ENCODE assay signal across 8 mouse cellular contexts in genomic region chr2:158159376-158160235, GRCm38 (mm10). TPM values are rescaled to one million over a fixed set of nuclear protein-coding genes. Genes with fewer than 3 reads are reported as not detected.
DNase-seq lines count a peak whose midpoint lies in the region; ATAC-seq and TF ChIP-seq lines count a peak whose summit lies in the region.

No protein-coding gene starts in this region.

- H3K36me3 ChIP-seq in intestine, embryonic 14.5 days (ENCODE audit: control insufficient read depth, insufficient read depth, low read length) = no peaks in the 10 kb centered on the region
- no peaks in the 10 kb centered on the region for H3K36me3 ChIP-seq in hindbrain, embryonic 16.5 days (ENCODE audit: control insufficient read depth, insufficient read depth, low read length)

- DNase-seq in CD4-positive, CD25-positive, alpha-beta regulatory T cell, adult 2 months (ENCODE audit: low read depth, low spot score) = peak; percentile 66
- no peak for DNase-seq in intestine, embryonic 14.5 days (ENCODE audit: low spot score)
- peak; percentile 71 for DNase-seq in lung, postnatal 36 days
- no peak for DNase-seq in testis, postnatal 14 days (ENCODE audit: low spot score)
- no peak for DNase-seq in gastrocnemius, postnatal 36 days
- no peak for DNase-seq in cerebellum, adult 2 months

- no peak for TF ChIP-seq POLR2A in cerebellum, adult 2 months (IDR thresholded peaks at IDR 0.05; ENCODE audit: borderline replicate concordance, insufficient read depth, low read length)

- no peaks in the 10 kb centered on the region for H3K9me3 ChIP-seq in intestine, embryonic 14.5 days (ENCODE audit: control insufficient read depth, low read length)
- no peaks in the 10 kb centered on the region for H3K9me3 ChIP-seq in hindbrain, embryonic 16.5 days (ENCODE audit: control insufficient read depth, low read length)

- H3K4me3 ChIP-seq in brown adipose tissue, adult 24 weeks (ENCODE audit: insufficient read depth, low read depth, low read length) = peak overlapping the region; percentile 31
- no peak overlapping the region for H3K4me3 ChIP-seq in intestine, embryonic 14.5 days (ENCODE audit: low read depth, low read length)
- H3K4me3 ChIP-seq in cerebellum, adult 2 months (replicated peaks; ENCODE audit: insufficient read depth, low read depth, low read length) = no peak overlapping the region
- H3K4me3 ChIP-seq in hindbrain, embryonic 16.5 days (ENCODE audit: low read length) = no peak overlapping the region

- TF ChIP-seq CTCF in cerebellum, adult 2 months (IDR thresholded peaks at IDR 0.05; ENCODE audit: borderline replicate concordance, insufficient read depth, low read depth, low read length) = no peak

- peak; percentile 64 for ATAC-seq in intestine, embryonic 14.5 days (replicated peaks; ENCODE audit: low FRiP score, low TSS enrichment, low read depth)
- ATAC-seq in hindbrain, embryonic 16.5 days = no peak

- no peak overlapping the region for H3K9ac ChIP-seq in intestine, embryonic 14.5 days (ENCODE audit: low read length)
- no peak overlapping the region for H3K9ac ChIP-seq in hindbrain, embryonic 16.5 days (ENCODE audit: low read depth, low read length)

- 32% methylated on average over 7 of the region's 7 CpGs for WGBS in intestine, embryonic 14.5 days
- 49% methylated on average over 7 of the region's 7 CpGs for WGBS in cerebellum, adult 2 months
- WGBS in hindbrain, embryonic 16.5 days = 36% methylated on average over 7 of the region's 7 CpGs

- intact Hi-C loops in gastrocnemius, postnatal 36 days (cut with DNase I) = no loop called here

- peaks cover 7% of the 10 kb centered on the region; the same call in 1 of the 2 replicates for H3K4me1 ChIP-seq in brown adipose tissue, adult 24 weeks (ENCODE audit: control insufficient read depth, insufficient read depth, insufficient read length, low read length)
- peaks cover 12% of the 10 kb centered on the region; the same call in 1 of the 2 replicates for H3K4me1 ChIP-seq in intestine, embryonic 14.5 days (replicated peaks; ENCODE audit: control insufficient read depth, insufficient read depth, low read length)
- H3K4me1 ChIP-seq in cerebellum, adult 2 months (ENCODE audit: control insufficient read depth, insufficient read depth, low read length) = no peaks in the 10 kb centered on the region
- H3K4me1 ChIP-seq in hindbrain, embryonic 16.5 days (ENCODE audit: control insufficient read depth, insufficient read depth, low read depth, low read length) = no peaks in the 10 kb centered on the region

- no peaks in the 10 kb centered on the region for H3K27me3 ChIP-seq in intestine, embryonic 14.5 days (replicated peaks; ENCODE audit: control insufficient read depth, insufficient read depth, low read length)
- no peaks in the 10 kb centered on the region for H3K27me3 ChIP-seq in cerebellum, adult 2 months (ENCODE audit: control insufficient read depth, insufficient read depth, low read length)
- H3K27me3 ChIP-seq in hindbrain, embryonic 16.5 days (replicated peaks; ENCODE audit: control insufficient read depth, insufficient read depth, low read length) = no peaks in the 10 kb centered on the region

- H3K27ac ChIP-seq in brown adipose tissue, adult 24 weeks (replicated peaks; ENCODE audit: low read depth, low read length) = peak overlapping the region; percentile 70
- H3K27ac ChIP-seq in intestine, embryonic 14.5 days (ENCODE audit: low read depth) = peak overlapping the region; percentile 77
- no peak overlapping the region for H3K27ac ChIP-seq in cerebellum, adult 2 months (ENCODE audit: insufficient read depth, low read length)
- H3K27ac ChIP-seq in hindbrain, embryonic 16.5 days (ENCODE audit: low read depth, low read length) = no peak overlapping the region

- H3K4me2 ChIP-seq in intestine, embryonic 14.5 days (ENCODE audit: low read length) = peak overlapping the region; percentile 32; the same call in 1 of the 2 replicates
- H3K4me2 ChIP-seq in hindbrain, embryonic 16.5 days (ENCODE audit: low read length) = no peak overlapping the region

RNA-seq across cellular contexts. Expression of gene Tgm2, which starts 13.4 kb away (rescaled TPM):
- 66.0 and 82.7 TPM in 2 replicates for polyA plus RNA-seq in brown adipose tissue, adult 24 weeks (2012; ENCODE audit: insufficient read depth, insufficient read length, missing spikeins)
- polyA plus RNA-seq in intestine, embryonic 14.5 days (2014; fragmentation: Nextera tagmentation; extraction: Ambion mirVana) = 54.4 and 59.7 TPM in 2 replicates
- 10 to 100 TPM; 41.0 to 53.1 TPM for total RNA-seq in gastrocnemius, postnatal 36 days (2021)
- 7.8 TPM in 2 replicates for polyA plus RNA-seq in cerebellum, adult 2 months (2012; rRNA removed)
- 7.9 and 11.4 TPM in 2 replicates for polyA plus RNA-seq in hindbrain, embryonic 16.5 days (2015; fragmentation: Nextera tagmentation; extraction: Ambion mirVana)

Comparison
In these comparisons a context has a peak if more than half of its experiments do, and no peak if none do; other contexts are left out.
1. DNase-seq: peak in CD4-positive, CD25-positive, alpha-beta regulatory T cell, adult 2 months (single experiment) and lung, postnatal 36 days (single experiment); none in intestine, embryonic 14.5 days (single experiment), testis, postnatal 14 days (single experiment), gastrocnemius, postnatal 36 days (0 of 2) and cerebellum, adult 2 months (0 of 2).
2. H3K27ac ChIP-seq: peak in brown adipose tissue, adult 24 weeks (single experiment) and intestine, embryonic 14.5 days (single experiment); none in cerebellum, adult 2 months (single experiment) and hindbrain, embryonic 16.5 days (single experiment).